Mouse (Mus musculus): ENCODE measurements at regions not wholly inside any gene's neighbourhood (a gene's known extent, or its start where the extent isn't known, plus 50 kb on each side); places are given as distances from the start of the nearest gene placed in this dataset.
A peak's percentile ranks its signal among the peaks of the same experiment; 100 is the strongest.
"Not testable (repeated sequence)": the region's sequence is repeated elsewhere in the genome, so short reads cannot be mapped to it uniquely, and the experiment has no call there.

DNA sequence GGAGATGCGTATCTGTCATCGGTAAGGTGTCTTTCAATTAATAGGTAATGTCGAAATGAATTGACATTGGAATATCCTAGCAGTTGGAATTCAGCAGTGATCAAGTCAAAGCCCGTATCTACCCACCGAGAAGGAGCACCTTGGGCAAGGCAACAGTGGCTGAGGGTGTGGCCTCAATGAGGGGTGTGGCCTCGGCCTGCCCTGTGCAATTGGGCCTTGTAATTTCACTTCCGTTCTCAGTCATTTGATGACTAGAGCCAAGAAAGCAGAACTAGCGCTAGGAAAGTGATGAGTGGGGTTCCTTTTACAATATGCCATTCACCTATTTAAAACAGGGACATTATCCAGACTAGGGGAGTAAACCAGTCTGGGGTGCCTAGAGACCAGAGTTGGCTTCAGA lies 77.6 kb downstream of the Elovl4 start:
- H3K4me1 ChIP-seq (ENCODE audit: control insufficient read depth, insufficient read depth, low read length): peaks cover 5% of the 10 kb centered on the region; the same call in 1 of the 2 replicates
- 81% methylated on average over 8 of the region's 8 CpGs for WGBS

DNA sequence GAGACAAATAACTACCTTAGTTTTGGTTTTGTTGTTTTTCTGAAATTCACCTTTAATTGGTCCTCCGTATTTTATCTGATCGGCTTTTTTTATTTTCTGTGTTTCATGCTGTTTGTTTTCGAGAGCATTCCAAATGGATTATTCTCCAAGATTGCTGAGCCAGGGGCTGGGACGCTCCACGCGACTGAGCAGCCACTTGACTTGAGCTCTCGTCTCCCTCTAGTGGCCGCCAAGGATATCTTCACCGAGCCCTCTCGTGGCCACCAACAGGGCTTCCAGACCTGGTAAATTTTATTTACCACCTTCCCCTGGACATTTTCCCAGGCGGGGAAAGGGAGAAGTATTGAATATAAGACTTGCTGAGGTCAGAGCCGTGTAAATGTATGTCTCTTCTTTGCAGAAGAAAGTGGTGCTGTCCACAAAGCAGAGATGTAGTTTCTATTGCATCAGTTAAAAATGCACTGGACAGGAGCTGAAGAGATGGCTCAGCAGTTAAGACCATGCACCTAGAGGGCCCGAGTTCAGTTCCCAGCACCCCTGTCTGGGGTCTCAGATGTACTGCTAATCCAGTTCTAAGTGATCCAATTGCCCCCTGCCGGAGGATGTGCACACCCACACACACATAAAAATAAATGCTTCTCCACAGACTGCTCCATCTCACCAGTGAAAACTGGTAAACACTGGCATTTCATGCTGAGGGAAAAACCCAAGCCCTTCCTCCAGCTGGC lies 78.5 kb downstream of the Elovl4 start:
- DNase-seq: peak; percentile 69
- Histone ChIP-seq H3K4me3 (ENCODE audit: insufficient read depth, low read depth, low read length) (no peak overlapping the region), H3K27me3 (replicated peaks; ENCODE audit: control insufficient read depth, insufficient read depth, low read length) (no peaks in the 10 kb centered on the region), H3K27ac (ENCODE audit: insufficient read depth, low read depth, low read length) (no peak overlapping the region), H3K36me3 (ENCODE audit: control insufficient read depth, insufficient read depth, low read length) (no peaks in the 10 kb centered on the region), H3K4me1 (ENCODE audit: control insufficient read depth, insufficient read depth, low read length) (peaks cover 5% of the 10 kb centered on the region; the same call in 1 of the 2 replicates)
- WGBS: 9% methylated on average over 14 of the region's 14 CpGs
- no peak for TF ChIP-seq POLR2A (IDR thresholded peaks at IDR 0.05; ENCODE audit: low read depth, low read length)
- peak; percentile 83 for TF ChIP-seq CTCF (conservative IDR thresholded peaks at IDR 0.05; ENCODE audit: insufficient read depth, insufficient read length, low read depth, low read length)

More for the DNA sequence above, 77.6 kb downstream of the Elovl4 start:
- H3K4me3 ChIP-seq (ENCODE audit: insufficient read depth, low read depth, low read length): no peak overlapping the region
- TF ChIP-seq POLR2A (IDR thresholded peaks at IDR 0.05; ENCODE audit: low read depth, low read length): no peak
- TF ChIP-seq CTCF (conservative IDR thresholded peaks at IDR 0.05; ENCODE audit: insufficient read depth, insufficient read length, low read depth, low read length): no peak
- H3K27ac ChIP-seq (ENCODE audit: insufficient read depth, low read depth, low read length): no peak overlapping the region
- no peak for DNase-seq
- no peaks in the 10 kb centered on the region for H3K27me3 ChIP-seq (replicated peaks; ENCODE audit: control insufficient read depth, insufficient read depth, low read length)
- no peaks in the 10 kb centered on the region for H3K36me3 ChIP-seq (ENCODE audit: control insufficient read depth, insufficient read depth, low read length)

DNA sequence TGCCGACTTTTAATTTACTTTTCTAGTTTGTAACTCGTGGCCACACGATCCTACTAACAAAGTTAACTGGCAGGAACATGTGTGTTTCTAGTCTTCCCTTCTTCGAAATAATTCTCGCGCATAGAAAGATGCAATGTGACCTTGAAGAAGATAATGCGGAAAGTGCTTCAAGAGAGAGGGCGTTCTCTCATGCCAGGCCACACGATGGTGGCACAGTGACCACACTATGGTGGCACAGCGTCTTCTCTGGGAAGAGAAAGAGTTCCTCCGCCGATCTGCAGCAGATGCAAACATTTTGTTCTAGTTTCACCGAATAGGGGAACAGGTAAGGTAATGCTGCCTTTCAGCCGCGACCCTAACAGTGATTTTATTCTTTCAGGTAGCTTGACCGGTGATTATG lies 79.1 kb downstream of the Elovl4 start:
- no peak for DNase-seq
- Histone ChIP-seq H3K27me3 (replicated peaks; ENCODE audit: control insufficient read depth, insufficient read depth, low read length) (no peaks in the 10 kb centered on the region), H3K27ac (ENCODE audit: insufficient read depth, low read depth, low read length) (peak overlapping the region; percentile 55; the same call in 1 of the 2 replicates), H3K4me1 (ENCODE audit: control insufficient read depth, insufficient read depth, low read length) (peaks cover 5% of the 10 kb centered on the region; the same call in 1 of the 2 replicates), H3K36me3 (ENCODE audit: control insufficient read depth, insufficient read depth, low read length) (no peaks in the 10 kb centered on the region), H3K4me3 (ENCODE audit: insufficient read depth, low read depth, low read length) (no peak overlapping the region)
- WGBS: 50% methylated on average over 16 of the region's 16 CpGs
- TF ChIP-seq POLR2A (IDR thresholded peaks at IDR 0.05; ENCODE audit: low read depth, low read length) (no peak), CTCF (conservative IDR thresholded peaks at IDR 0.05; ENCODE audit: insufficient read depth, insufficient read length, low read depth, low read length) (no peak)

DNA sequence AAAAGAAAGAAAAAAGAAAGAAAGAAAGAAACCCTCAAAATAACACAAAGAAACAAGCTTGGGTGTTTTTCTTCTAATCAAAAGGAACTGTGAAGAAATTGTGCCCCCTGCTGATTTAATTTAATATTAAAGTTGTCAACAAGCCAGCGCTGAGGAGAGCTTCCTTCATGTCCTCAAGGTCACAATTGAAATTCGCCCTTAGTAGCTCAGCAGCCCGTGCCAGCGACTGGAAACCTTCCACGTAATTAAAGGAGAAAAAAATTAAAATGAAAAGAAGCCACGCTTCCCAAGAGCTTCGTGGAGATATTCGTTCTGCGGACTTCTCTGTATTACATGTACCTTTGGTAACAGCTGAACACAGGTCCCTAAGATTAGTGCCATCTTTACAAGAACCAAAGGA lies 80.0 kb downstream of the Elovl4 start:
- Histone ChIP-seq H3K4me3 (ENCODE audit: insufficient read depth, low read depth, low read length) (no peak overlapping the region), H3K4me1 (ENCODE audit: control insufficient read depth, insufficient read depth, low read length) (peaks cover 5% of the 10 kb centered on the region; the same call in 1 of the 2 replicates), H3K27me3 (replicated peaks; ENCODE audit: control insufficient read depth, insufficient read depth, low read length) (no peaks in the 10 kb centered on the region), H3K27ac (ENCODE audit: insufficient read depth, low read depth, low read length) (peak overlapping the region; percentile 55), H3K36me3 (ENCODE audit: control insufficient read depth, insufficient read depth, low read length) (no peaks in the 10 kb centered on the region)
- 28% methylated on average over 9 of the region's 9 CpGs for WGBS
- no peak for TF ChIP-seq CTCF (conservative IDR thresholded peaks at IDR 0.05; ENCODE audit: insufficient read depth, insufficient read length, low read depth, low read length)
- peak; percentile 74 for DNase-seq

DNA sequence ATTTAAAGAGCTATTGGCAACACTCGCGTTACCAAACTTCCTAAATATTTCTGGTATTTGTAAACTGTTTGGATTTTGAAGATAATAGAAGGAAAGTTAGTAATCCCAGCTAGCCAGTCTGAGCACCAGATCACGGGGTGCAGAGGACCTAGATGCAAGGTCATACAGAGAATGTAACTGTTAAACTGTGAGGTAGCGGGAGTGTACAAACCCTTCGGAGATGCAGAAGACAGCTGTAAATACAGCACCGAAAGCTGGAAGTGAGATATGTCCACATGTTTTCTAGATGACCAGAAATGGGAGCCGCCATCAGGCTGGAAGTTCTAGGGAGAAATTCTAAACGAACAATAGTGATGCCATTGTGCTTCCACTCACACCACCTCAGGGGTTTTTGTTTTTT lies 80.5 kb downstream of the Elovl4 start:
- no peaks in the 10 kb centered on the region for H3K27me3 ChIP-seq (replicated peaks; ENCODE audit: control insufficient read depth, insufficient read depth, low read length)
- WGBS: 64% methylated on average over 8 of the region's 8 CpGs
- TF ChIP-seq CTCF (conservative IDR thresholded peaks at IDR 0.05; ENCODE audit: insufficient read depth, insufficient read length, low read depth, low read length): no peak
- no peak for TF ChIP-seq POLR2A (IDR thresholded peaks at IDR 0.05; ENCODE audit: low read depth, low read length)
- no peak for DNase-seq
- peaks cover 5% of the 10 kb centered on the region; the same call in 1 of the 2 replicates for H3K4me1 ChIP-seq (ENCODE audit: control insufficient read depth, insufficient read depth, low read length)
- H3K4me3 ChIP-seq (ENCODE audit: insufficient read depth, low read depth, low read length): no peak overlapping the region
- H3K27ac ChIP-seq (ENCODE audit: insufficient read depth, low read depth, low read length): no peak overlapping the region
- no peaks in the 10 kb centered on the region for H3K36me3 ChIP-seq (ENCODE audit: control insufficient read depth, insufficient read depth, low read length)

DNA sequence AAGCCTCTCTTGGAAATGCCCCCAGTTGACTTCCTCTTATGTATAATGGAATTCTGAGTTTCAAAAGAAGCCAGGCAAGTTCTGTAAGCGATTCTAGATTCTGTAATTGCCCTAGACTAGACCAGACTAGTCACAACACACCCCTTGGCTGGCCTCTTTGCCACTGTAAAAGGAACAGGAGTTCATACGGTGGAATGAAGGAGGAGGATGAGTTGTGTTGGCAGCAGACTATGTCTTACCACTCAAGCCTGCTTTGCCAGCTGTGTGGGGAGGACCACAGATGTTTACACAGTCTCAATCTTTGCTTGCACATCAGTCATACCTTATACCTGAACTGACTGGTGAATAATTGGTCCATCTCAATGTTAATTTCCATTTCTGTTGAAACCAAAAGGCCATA lies 85.1 kb downstream of the Elovl4 start:
- 37% methylated on average over 2 of the region's 2 CpGs for WGBS
- Histone ChIP-seq H3K4me3 (ENCODE audit: insufficient read depth, low read depth, low read length) (no peak overlapping the region), H3K27me3 (replicated peaks; ENCODE audit: control insufficient read depth, insufficient read depth, low read length) (no peaks in the 10 kb centered on the region), H3K36me3 (ENCODE audit: control insufficient read depth, insufficient read depth, low read length) (no peaks in the 10 kb centered on the region), H3K4me1 (ENCODE audit: control insufficient read depth, insufficient read depth, low read length) (no peaks in the 10 kb centered on the region), H3K27ac (ENCODE audit: insufficient read depth, low read depth, low read length) (peak overlapping the region; percentile 5)
- peak; percentile 25 for DNase-seq
- TF ChIP-seq CTCF (conservative IDR thresholded peaks at IDR 0.05; ENCODE audit: insufficient read depth, insufficient read length, low read depth, low read length): no peak
- TF ChIP-seq POLR2A (IDR thresholded peaks at IDR 0.05; ENCODE audit: low read depth, low read length): no peak

DNA sequence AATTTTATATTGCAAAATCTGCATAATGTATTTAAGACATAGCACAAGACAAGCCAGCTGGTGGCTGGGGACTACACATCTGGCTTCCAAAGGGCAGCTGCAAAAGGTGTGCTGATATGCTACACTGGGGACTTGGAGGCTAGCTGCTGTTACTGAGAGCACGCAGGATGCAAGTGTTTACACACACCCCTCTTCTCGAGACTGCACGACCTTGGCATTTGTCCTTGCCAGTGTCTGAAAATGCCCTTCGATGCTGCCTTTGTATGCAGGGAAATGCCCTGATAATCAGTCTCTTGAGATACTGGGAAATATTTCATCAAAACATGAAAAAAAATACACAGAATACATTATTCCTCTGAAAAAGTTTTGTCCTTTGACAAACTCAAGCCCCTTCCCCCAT lies 86.3 kb downstream of the Elovl4 start:
- Histone ChIP-seq H3K27ac (ENCODE audit: insufficient read depth, low read depth, low read length) (no peak overlapping the region; the same call in 1 of the 2 replicates), H3K4me3 (ENCODE audit: insufficient read depth, low read depth, low read length) (no peak overlapping the region), H3K4me1 (ENCODE audit: control insufficient read depth, insufficient read depth, low read length) (no peaks in the 10 kb centered on the region), H3K36me3 (ENCODE audit: control insufficient read depth, insufficient read depth, low read length) (no peaks in the 10 kb centered on the region), H3K27me3 (replicated peaks; ENCODE audit: control insufficient read depth, insufficient read depth, low read length) (no peaks in the 10 kb centered on the region)
- 54% methylated on average over 4 of the region's 4 CpGs for WGBS
- no peak for DNase-seq
- no peak for TF ChIP-seq POLR2A (IDR thresholded peaks at IDR 0.05; ENCODE audit: low read depth, low read length)

DNA sequence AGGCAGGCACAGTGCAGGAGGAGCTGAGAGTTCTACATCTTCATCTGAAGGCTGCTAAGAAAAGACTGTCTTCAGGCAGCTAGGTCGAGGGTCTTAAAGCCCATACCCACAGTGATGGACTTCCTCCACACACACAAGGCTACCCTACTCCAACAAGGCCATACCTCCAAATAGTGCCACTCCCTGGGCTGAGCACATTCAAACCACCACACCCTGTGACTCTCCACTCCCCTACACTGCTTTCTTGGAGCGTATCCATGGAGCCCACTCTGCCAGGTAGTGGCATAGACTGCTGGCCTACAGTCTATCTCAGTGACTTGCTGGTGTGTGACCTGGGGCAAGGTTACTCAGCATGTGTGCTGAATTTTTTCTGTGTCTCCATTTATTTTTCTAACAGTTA lies 88.0 kb downstream of the Elovl4 start:
- H3K4me1 ChIP-seq (ENCODE audit: control insufficient read depth, insufficient read depth, low read length); DNase-seq; H3K36me3 ChIP-seq (ENCODE audit: control insufficient read depth, insufficient read depth, low read length); H3K27me3 ChIP-seq (replicated peaks; ENCODE audit: control insufficient read depth, insufficient read depth, low read length); H3K4me3 ChIP-seq (ENCODE audit: insufficient read depth, low read depth, low read length): not testable (repeated sequence)
- WGBS: 86% methylated on average over 2 of the region's 2 CpGs
- peak overlapping the region; percentile 75 for H3K27ac ChIP-seq (ENCODE audit: insufficient read depth, low read depth, low read length)
